Mouse (Mus musculus) heart, embryonic 13.5 days (tissue): Measurements from ENCODE around the gene Gm11555. TPM values are rescaled to one million over a fixed set of nuclear protein-coding genes. Genes with fewer than 3 reads are reported as not detected.
"Not testable (repeated sequence)": the region's sequence is repeated elsewhere in the genome, so short reads cannot be mapped to it uniquely, and the experiment has no call there.

Experiments used
- ATAC-seq: fragments of 200-750 bp; cut with Nextera tagmentation; 2 replicates; pipeline ENCODE4 v1.8.0; 2017; ENCODE audit warnings: moderate TSS enrichment; ENCODE audit not compliant: insufficient number of reproducible peaks, low FRiP score, low TSS enrichment; ENCODE audit errors: extremely low read depth
- H3K27ac ChIP-seq: fragments of 300-500 bp; sonication (generic); replicated peaks from 2 replicates; pipeline ENCODE4 v1.5.1; 2015; ENCODE audit warnings: moderate library complexity, mild to moderate bottlenecking, inconsistent platforms
- H3K27me3 ChIP-seq: fragments of 300-500 bp; sonication (generic); replicated peaks from 2 replicates; pipeline ENCODE4 v1.6.1; 2015; ENCODE audit warnings: mild to moderate bottlenecking, inconsistent platforms
- H3K36me3 ChIP-seq: fragments of 300-500 bp; sonication (generic); 2 replicates; pipeline ENCODE4 v1.6.1; 2015; ENCODE audit warnings: mild to moderate bottlenecking, inconsistent platforms
- H3K4me1 ChIP-seq: fragments of 300-500 bp; sonication (generic); 2 replicates; pipeline ENCODE4 v1.6.1; 2015; ENCODE audit warnings: inconsistent platforms
- H3K4me2 ChIP-seq: fragments of 300-500 bp; sonication (generic); 2 replicates; pipeline ENCODE4 v1.6.1; 2015; ENCODE audit warnings: inconsistent platforms, mild to moderate bottlenecking, moderate library complexity
- H3K4me3 ChIP-seq: fragments of 300-500 bp; sonication (generic); 2 replicates; pipeline ENCODE4 v1.5.1; 2015; ENCODE audit warnings: moderate library complexity, mild to moderate bottlenecking, inconsistent platforms
- H3K9ac ChIP-seq: fragments of 300-500 bp; sonication (generic); 2 replicates; pipeline ENCODE4 v1.6.1; 2015; ENCODE audit warnings: inconsistent platforms, mild to moderate bottlenecking, moderate library complexity
- H3K9me3 ChIP-seq: fragments of 300-500 bp; sonication (generic); 2 replicates; pipeline ENCODE4 v1.6.1; 2016; ENCODE audit warnings: inconsistent platforms
- WGBS: fragments of 180-500 bp; shearing (Covaris S2); methylation state at CpG from one replicate; pipeline ENCODE4 v1.1.7; 2015; ENCODE audit warnings: mixed read lengths; 5-methylcytosine and 5-hydroxymethylcytosine counted together
- polyA plus RNA-seq: library from polyadenylated mRNA; unstranded; fragments of >200 nt; fragmentation: Nextera tagmentation; extraction: Ambion mirVana; gene quantifications from 2 replicates; pipeline ENCODE4 v1.2.1, GENCODE M21; 2015

Gene Gm11555
- polyA plus RNA-seq, 1 experiment from 2014 or later, result not detected

GRCm38 (mm10) chr11:99640926-99641325, 9.1 kb downstream of the Gm11555 start:
- ATAC-seq, result no peak
- WGBS, result 13% methylated on average over 1 of the region's 1 CpGs
- Histone ChIP-seq H3K4me2 (no peak overlapping the region), H3K27me3 (peaks cover 3% of the 10 kb centered on the region; the same call in 1 of the 2 replicates), H3K9me3 (no peaks in the 10 kb centered on the region), H3K9ac (no peak overlapping the region), H3K4me1 (peaks cover 3% of the 10 kb centered on the region; the same call in 1 of the 2 replicates), H3K36me3 (no peaks in the 10 kb centered on the region), H3K27ac (no peak overlapping the region), H3K4me3 (no peak overlapping the region)

DNA sequence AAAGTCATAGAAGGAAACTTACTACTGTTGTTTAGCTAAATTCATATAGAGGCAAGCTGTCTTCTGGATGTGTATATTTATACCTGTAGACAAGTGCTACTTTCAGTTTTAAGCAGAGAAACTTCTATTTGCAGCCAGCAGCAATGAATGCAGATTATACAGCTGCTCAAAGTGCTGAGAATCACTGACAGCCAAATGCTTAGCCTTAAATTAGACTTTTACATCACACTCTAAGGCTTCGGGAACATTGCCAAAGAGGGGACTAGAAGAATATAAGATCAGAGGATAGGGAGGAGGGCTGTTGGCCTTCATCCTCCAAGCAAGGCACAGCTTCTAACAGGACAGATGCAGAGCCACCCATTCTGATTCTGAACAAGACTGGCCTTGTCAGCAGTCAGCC, 12.9 kb downstream of the Gm11555 start:
- Histone ChIP-seq H3K27me3 (no peaks in the 10 kb centered on the region; the same call in 1 of the 2 replicates), H3K9me3 (no peaks in the 10 kb centered on the region), H3K4me2 (no peak overlapping the region), H3K36me3 (no peaks in the 10 kb centered on the region), H3K4me3 (no peak overlapping the region), H3K9ac (no peak overlapping the region), H3K4me1 (peaks cover 3% of the 10 kb centered on the region; the same call in 1 of the 2 replicates), H3K27ac (no peak overlapping the region)
- 60% methylated on average over 1 of the region's 1 CpGs for WGBS
- no peak for ATAC-seq

DNA sequence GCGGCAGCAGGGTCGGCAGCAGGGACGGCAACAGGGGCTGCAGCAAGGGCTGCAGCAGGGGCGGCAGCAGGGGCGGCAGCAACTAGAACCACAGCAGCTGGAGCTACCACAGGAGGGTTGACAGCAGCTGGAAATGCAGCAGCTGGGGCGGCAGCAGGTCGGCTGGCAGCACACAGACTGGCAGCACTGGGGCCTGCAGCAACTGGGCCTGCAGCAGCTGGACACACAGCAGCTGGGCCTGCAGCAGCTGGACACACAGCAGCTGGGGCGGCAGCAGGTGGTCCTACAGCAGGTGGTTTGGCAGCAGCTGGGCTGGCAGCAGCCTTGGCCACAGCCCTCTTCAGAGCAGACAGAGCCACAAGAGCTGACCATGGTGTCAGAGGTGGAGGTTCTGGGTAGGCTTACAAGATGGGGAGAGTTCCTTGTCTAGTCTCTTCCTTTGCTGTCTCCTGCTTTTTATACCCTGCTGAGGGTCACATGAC, 15.3 kb downstream of the Gm11555 start, which contains the start of gene Krtap4-2:
Gene Krtap4-2 (minus strand): TSS at position 432 of the 482 bp plus-strand sequence.
- Histone ChIP-seq H3K9me3 (no peaks in the 10 kb centered on the region), H3K36me3 (no peaks in the 10 kb centered on the region), H3K4me1 (peaks cover 3% of the 10 kb centered on the region; the same call in 1 of the 2 replicates), H3K4me2 (no peak within 1 kb of the TSS), H3K9ac (no peak within 1 kb of the TSS), H3K27ac (no peak within 1 kb of the TSS), H3K4me3 (no peak within 1 kb of the TSS), H3K27me3 (no peaks in the 10 kb centered on the region; the same call in 1 of the 2 replicates)
- WGBS, result 34% methylated on average over 8 of the region's 8 CpGs
- no peak for ATAC-seq

- Histone ChIP-seq H3K4me1 (peaks cover 3% of the 10 kb centered on the region; the same call in 1 of the 2 replicates), H3K9me3 (no peaks in the 10 kb centered on the region), H3K9ac (no peak overlapping the region), H3K36me3 (no peaks in the 10 kb centered on the region), H3K27me3 (no peaks in the 10 kb centered on the region; the same call in 1 of the 2 replicates), H3K27ac (no peak overlapping the region), H3K4me3 (no peak overlapping the region), H3K4me2 (no peak overlapping the region)
- no peak for ATAC-seq
- WGBS, result 62% methylated on average over 2 of the region's 2 CpGs
These were observed 16.7 kb downstream of the Gm11555 start for GRCm38 (mm10) chr11:99633293-99633692.

GRCm38 (mm10) chr11:99630890-99631289, 19.1 kb downstream of the Gm11555 start:
- Histone ChIP-seq H3K9me3 (no peaks in the 10 kb centered on the region), H3K27me3 (no peaks in the 10 kb centered on the region; the same call in 1 of the 2 replicates)
- WGBS, result 61% methylated on average over 3 of the region's 3 CpGs

DNA sequence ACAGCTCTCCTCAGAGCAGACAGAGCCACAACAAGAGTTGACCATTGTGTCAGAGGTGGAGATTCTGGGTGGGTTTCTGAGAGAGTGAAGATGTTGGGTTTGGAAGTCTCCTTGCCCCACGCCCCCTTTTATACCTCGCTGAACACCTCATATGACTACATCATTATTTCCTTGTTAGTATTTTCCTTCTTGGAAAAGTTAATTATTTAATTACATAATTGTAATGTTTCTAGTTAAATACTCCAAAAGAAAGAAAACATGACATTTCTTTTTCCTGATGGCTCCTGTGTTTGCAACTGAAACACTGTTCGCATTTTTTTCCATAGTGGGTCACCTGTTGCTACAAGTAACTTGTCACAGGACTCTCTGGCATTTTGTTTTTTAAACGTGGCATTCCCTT, 21.9 kb downstream of the Gm11555 start, which contains the start of gene Krtap4-1:
Gene Krtap4-1 (minus strand): TSS at position 101 of the 400 bp plus-strand sequence.
- no peaks in the 10 kb centered on the region for H3K36me3 ChIP-seq
- no peak within 1 kb of the TSS for H3K4me3 ChIP-seq
- H3K27me3 ChIP-seq, result no peaks in the 10 kb centered on the region
- H3K9ac ChIP-seq, result no peak within 1 kb of the TSS
- H3K4me2 ChIP-seq, result no peak within 1 kb of the TSS
- no peak for ATAC-seq
- H3K4me1 ChIP-seq, result no peaks in the 10 kb centered on the region
- H3K27ac ChIP-seq, result no peak within 1 kb of the TSS
- no peaks in the 10 kb centered on the region for H3K9me3 ChIP-seq
- WGBS, result 68% methylated on average over 4 of the region's 4 CpGs

More at GRCm38 (mm10) chr11:99630890-99631289, 19.1 kb downstream of the Gm11555 start:
- H3K4me3 ChIP-seq, result no peak overlapping the region
- ATAC-seq, result no peak
- H3K27ac ChIP-seq, result no peak overlapping the region
- no peak overlapping the region for H3K4me2 ChIP-seq
- no peak overlapping the region for H3K9ac ChIP-seq
- H3K36me3 ChIP-seq, result no peaks in the 10 kb centered on the region
- no peaks in the 10 kb centered on the region for H3K4me1 ChIP-seq

DNA sequence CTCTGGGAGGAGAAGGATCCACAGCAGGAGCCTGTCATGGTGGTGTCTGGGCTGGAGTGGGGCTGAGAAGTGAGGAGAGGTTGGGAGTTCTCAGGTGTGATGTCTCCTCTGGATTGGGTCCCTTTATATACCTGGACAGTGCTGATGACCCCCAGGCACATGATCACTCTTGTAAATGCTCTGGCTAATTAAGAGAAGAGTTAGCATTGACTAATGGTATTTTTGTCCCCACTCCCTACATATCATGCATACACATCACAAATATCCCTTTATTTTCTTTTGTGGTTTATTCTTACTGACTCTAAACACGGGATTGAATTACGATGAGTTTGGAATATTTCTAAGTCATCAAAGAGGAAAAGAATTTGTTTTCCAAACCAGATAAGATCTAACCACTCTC, 29.7 kb downstream of the Gm11555 start, which contains the start of gene Gm11562:
Gene Gm11562 (minus strand): TSS at position 101 of the 400 bp plus-strand sequence.
- Histone ChIP-seq H3K27me3 (no peaks in the 10 kb centered on the region), H3K36me3 (no peaks in the 10 kb centered on the region), H3K4me2 (no peak within 1 kb of the TSS), H3K4me1 (no peaks in the 10 kb centered on the region), H3K9ac (no peak within 1 kb of the TSS), H3K4me3 (no peak within 1 kb of the TSS), H3K27ac (no peak within 1 kb of the TSS), H3K9me3 (no peaks in the 10 kb centered on the region)
- ATAC-seq, result no peak
- WGBS, result 76% methylated on average over 2 of the region's 2 CpGs

GRCm38 (mm10) chr11:99614796-99615363, 35.2 kb downstream of the Gm11555 start, which contains the start of gene Krtap2-4:
TSS of gene Krtap2-4 (minus strand) at chr11:99614846.
- ATAC-seq, result no peak
- H3K27ac ChIP-seq, result no peak within 1 kb of the TSS
- no peaks in the 10 kb centered on the region for H3K4me1 ChIP-seq
- no peaks in the 10 kb centered on the region for H3K27me3 ChIP-seq
- H3K4me3 ChIP-seq, result no peak within 1 kb of the TSS
- 61% methylated on average over 3 of the region's 3 CpGs for WGBS
- no peaks in the 10 kb centered on the region for H3K36me3 ChIP-seq
- no peaks in the 10 kb centered on the region for H3K9me3 ChIP-seq
- no peak within 1 kb of the TSS for H3K9ac ChIP-seq
- H3K4me2 ChIP-seq, result no peak within 1 kb of the TSS

DNA sequence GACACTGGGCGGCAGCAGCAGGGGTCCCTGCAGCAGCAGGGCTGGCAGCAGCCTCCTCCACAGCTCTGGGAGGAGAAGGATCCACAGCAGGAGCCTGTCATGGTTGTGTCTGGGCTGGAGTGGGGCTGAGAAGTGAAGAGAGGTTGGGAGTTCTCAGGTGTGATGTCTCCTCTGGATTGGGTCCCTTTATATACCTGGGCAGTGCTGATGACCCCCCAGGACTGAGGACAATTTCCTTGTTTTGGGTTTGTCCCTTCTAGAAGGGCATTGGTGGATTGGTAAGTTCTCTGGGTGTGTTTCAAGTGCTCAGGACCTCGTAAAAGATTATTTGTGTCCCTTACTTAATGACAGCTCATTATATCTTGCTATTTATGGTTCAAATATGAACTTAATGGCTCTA, 39.9 kb downstream of the Gm11555 start, which contains the start of gene Gm11937:
Gene Gm11937 (minus strand): TSS at position 101 of the 400 bp plus-strand sequence.
- H3K36me3 ChIP-seq, ATAC-seq, H3K27me3 ChIP-seq, H3K27ac ChIP-seq, H3K9ac ChIP-seq, H3K4me1 ChIP-seq, H3K4me3 ChIP-seq, H3K4me2 ChIP-seq, H3K9me3 ChIP-seq: not testable (repeated sequence)
- 55% methylated on average over 1 of the region's 2 CpGs for WGBS

DNA sequence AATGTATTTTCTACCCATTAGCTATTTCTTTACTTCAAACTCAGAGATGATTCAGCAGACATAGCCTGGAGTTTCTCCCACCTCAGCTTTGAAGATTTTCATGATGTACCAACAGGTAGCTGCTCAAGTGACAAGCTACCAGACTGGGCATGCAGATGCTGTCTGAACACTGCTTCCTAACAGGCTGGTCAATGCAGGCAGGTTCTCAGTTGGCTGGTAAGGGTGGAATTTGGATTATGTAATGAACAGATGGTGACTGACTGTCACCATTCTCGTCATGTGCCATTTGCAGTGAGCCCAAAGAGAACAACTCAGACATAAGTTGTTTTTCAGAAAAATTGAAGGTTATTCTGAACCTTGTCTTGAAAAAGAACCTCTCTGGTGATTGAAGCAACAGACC, 40.9 kb downstream of the Gm11555 start:
- Histone ChIP-seq H3K9ac (no peak overlapping the region), H3K4me1 (no peaks in the 10 kb centered on the region), H3K27ac (no peak overlapping the region), H3K4me3 (no peak overlapping the region), H3K4me2 (no peak overlapping the region), H3K27me3 (peaks cover 10% of the 10 kb centered on the region; the same call in 1 of the 2 replicates), H3K9me3 (no peaks in the 10 kb centered on the region), H3K36me3 (no peaks in the 10 kb centered on the region)
- no peak for ATAC-seq
- WGBS, result 52% methylated on average over 1 of the region's 1 CpGs

GRCm38 (mm10) chr11:99603208-99603607, 46.8 kb downstream of the Gm11555 start, which contains the start of gene Gm11938:
TSS of gene Gm11938 (minus strand) at chr11:99603308.
- H3K4me1 ChIP-seq, H3K9ac ChIP-seq, H3K4me3 ChIP-seq, H3K9me3 ChIP-seq, H3K36me3 ChIP-seq, H3K27me3 ChIP-seq, H3K4me2 ChIP-seq, H3K27ac ChIP-seq, ATAC-seq: not testable (repeated sequence)
- 42% methylated on average over 1 of the region's 1 CpGs for WGBS
